Mouse (Mus musculus) large intestine, adult 2 months (tissue): Measurements from ENCODE around the gene Grk5. TPM values are rescaled to one million over a fixed set of nuclear protein-coding genes. Genes with fewer than 3 reads are reported as not detected.
"Not testable (repeated sequence)": the region's sequence is repeated elsewhere in the genome, so short reads cannot be mapped to it uniquely, and the experiment has no call there.

Experiments
- DNase-seq: peaks from one replicate; pipeline ENCODE4 v3.0.0-alpha.2; 2012; ENCODE audit warnings: low read depth, low spot score
- WGBS: fragments of 180-500 bp; shearing (Covaris S2); methylation state at CpG from one replicate; pipeline ENCODE4 v1.1.7; 2018; 5-methylcytosine and 5-hydroxymethylcytosine counted together
- polyA plus RNA-seq: library from polyadenylated mRNA; depleted of rRNA; stranded (reverse); fragments of >200 nt; gene quantifications from 2 replicates; pipeline ENCODE4 v1.2.3, GENCODE M21; 2012

Grk5 gene
- polyA plus RNA-seq, 1 experiment: 1.6 TPM

GRCm38 (mm10) chr19:60903971-60904370, 14.4 kb downstream of the Grk5 start:
- WGBS: 97% methylated on average over 1 of the region's 1 CpGs
- no peak for DNase-seq

GRCm38 (mm10) chr19:60905477-60905876, 15.9 kb downstream of the Grk5 start:
- DNase-seq: no peak
- WGBS: 84% methylated on average over 5 of the region's 5 CpGs

- no peak for DNase-seq
These were observed 20.8 kb downstream of the Grk5 start for GRCm38 (mm10) chr19:60910304-60910703.

- no peak for DNase-seq
- 38% methylated on average over 2 of the region's 2 CpGs for WGBS
These were observed 22.1 kb downstream of the Grk5 start for GRCm38 (mm10) chr19:60911653-60912052.

GRCm38 (mm10) chr19:60915236-60915635, 25.7 kb downstream of the Grk5 start:
- DNase-seq: no peak
- 60% methylated on average over 4 of the region's 4 CpGs for WGBS

- 85% methylated on average over 3 of the region's 3 CpGs for WGBS
- DNase-seq: no peak
These were observed 26.3 kb downstream of the Grk5 start for GRCm38 (mm10) chr19:60915862-60916261.

- 85% methylated on average over 6 of the region's 6 CpGs for WGBS
- no peak for DNase-seq
These were observed 27.5 kb downstream of the Grk5 start for GRCm38 (mm10) chr19:60916869-60917570.

GRCm38 (mm10) chr19:60924534-60924933, 35.0 kb downstream of the Grk5 start:
- not testable (repeated sequence) for DNase-seq

GRCm38 (mm10) chr19:60935001-60935400, 45.5 kb downstream of the Grk5 start:
- DNase-seq: no peak

GRCm38 (mm10) chr19:60939954-60940379, 50.4 kb downstream of the Grk5 start:
- DNase-seq: no peak
- WGBS: 58% methylated on average over 1 of the region's 1 CpGs

GRCm38 (mm10) chr19:60940866-60941265, 51.3 kb downstream of the Grk5 start:
- no peak for DNase-seq
- WGBS: 84% methylated on average over 1 of the region's 1 CpGs

- no peak for DNase-seq
- 45% methylated on average over 3 of the region's 3 CpGs for WGBS
These were observed 56.3 kb downstream of the Grk5 start for GRCm38 (mm10) chr19:60945801-60946311.

- 38% methylated on average over 2 of the region's 2 CpGs for WGBS
- no peak for DNase-seq
These were observed 57.1 kb downstream of the Grk5 start for GRCm38 (mm10) chr19:60946656-60947055.

- no peak for DNase-seq
- WGBS: 78% methylated on average over 1 of the region's 1 CpGs
These were observed 59.4 kb downstream of the Grk5 start for GRCm38 (mm10) chr19:60948996-60949395.

GRCm38 (mm10) chr19:60950056-60950869, 60.7 kb downstream of the Grk5 start:
- DNase-seq: no peak
- 62% methylated on average over 7 of the region's 7 CpGs for WGBS

GRCm38 (mm10) chr19:60955131-60955530, 65.6 kb downstream of the Grk5 start:
- DNase-seq: no peak
- WGBS: 100% methylated on average over 2 of the region's 2 CpGs

GRCm38 (mm10) chr19:60955712-60956111, 66.2 kb downstream of the Grk5 start:
- WGBS: 67% methylated on average over 1 of the region's 1 CpGs
- DNase-seq: no peak

GRCm38 (mm10) chr19:60956198-60956750, 66.7 kb downstream of the Grk5 start:
- DNase-seq: no peak

GRCm38 (mm10) chr19:60959706-60960230, 70.2 kb downstream of the Grk5 start:
- no peak for DNase-seq
- 11% methylated on average over 1 of the region's 1 CpGs for WGBS

- WGBS: 77% methylated on average over 7 of the region's 7 CpGs
- DNase-seq: no peak
These were observed 73.0 kb downstream of the Grk5 start for GRCm38 (mm10) chr19:60962358-60963061.
